ENCODE assay signal across 11 mouse cellular contexts in the genomic region with DNA sequence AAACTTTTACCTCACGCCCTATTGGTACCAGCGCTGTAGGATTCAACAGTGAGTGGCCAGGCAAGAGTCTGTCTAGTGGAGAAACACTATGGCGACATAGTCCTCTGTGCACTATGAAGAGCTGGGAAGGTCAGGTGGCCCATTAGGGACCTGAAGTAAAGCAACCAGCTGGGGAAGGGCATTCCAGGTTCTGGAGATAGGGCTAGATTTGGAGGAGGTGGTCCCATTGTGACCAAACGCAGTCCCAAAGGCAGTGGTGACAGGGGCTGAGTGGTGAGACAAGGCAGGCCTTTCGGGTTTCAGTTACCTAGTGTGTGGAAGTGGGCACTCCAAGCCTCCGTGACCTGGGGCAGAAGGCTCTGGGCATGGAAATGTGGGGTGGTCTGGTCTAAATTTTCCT. TPM values are rescaled to one million over a fixed set of nuclear protein-coding genes. Genes with fewer than 3 reads are reported as not detected.
DNase-seq lines count a peak whose midpoint lies in the region; ATAC-seq and TF ChIP-seq lines count a peak whose summit lies in the region.
"Had no signal": no experiment of that assay in that cellular context is flagged by ENCODE, and none has a peak within 500 bp of the region (broad histone marks: within the 10 kb centered on the region; RNA-seq: fewer than 3 reads in every experiment).

No protein-coding gene starts in this region.

- H3K4me3 ChIP-seq in heart, embryonic 14.5 days (ENCODE audit: control insufficient read depth in 1 of 2, insufficient read depth in 1 of 2, low read depth in 1 of 2, low read length in 2 of 2), result peak overlapping the region in 1 of 2 experiments; percentile 71; a peak in 2 of 4 replicates
- H3K4me3 ChIP-seq in C2C12 (ENCODE audit: insufficient read depth, poor library complexity, severe bottlenecking), result no peak overlapping the region
- peak overlapping the region; percentile 76 for H3K4me3 ChIP-seq in embryonic facial prominence, embryonic 13.5 days
- H3K4me3 ChIP-seq in liver, embryonic 13.5 days (replicated peaks), result peak overlapping the region; percentile 72; the same call in 1 of the 2 replicates

- H3K9me3 ChIP-seq in heart, embryonic 14.5 days (ENCODE audit: control insufficient read depth, low read length), result no peaks in the 10 kb centered on the region
- H3K9me3 ChIP-seq in embryonic facial prominence, embryonic 13.5 days, result no peaks in the 10 kb centered on the region
- H3K9me3 ChIP-seq in liver, embryonic 13.5 days (replicated peaks), result no peaks in the 10 kb centered on the region

- peak overlapping the region; percentile 84; the same call in 1 of the 2 replicates for H3K9ac ChIP-seq in heart, embryonic 14.5 days (ENCODE audit: low read length)
- peak overlapping the region; percentile 75; the same call in 1 of the 2 replicates for H3K9ac ChIP-seq in embryonic facial prominence, embryonic 13.5 days
- H3K9ac ChIP-seq in liver, embryonic 13.5 days, result no peak overlapping the region

- TF ChIP-seq CTCF in C2C12 (IDR thresholded peaks at IDR 0.05; ENCODE audit: control insufficient read depth, insufficient read depth, insufficient read length), result no peak

- H3K4me2 ChIP-seq in heart, embryonic 14.5 days (ENCODE audit: low read length), result peak overlapping the region; percentile 99
- peak overlapping the region; percentile 100 for H3K4me2 ChIP-seq in embryonic facial prominence, embryonic 13.5 days
- H3K4me2 ChIP-seq in liver, embryonic 13.5 days, result peak overlapping the region; percentile 99

- peak overlapping the region; percentile 2 for H3ac ChIP-seq in C2C12 (ENCODE audit: control insufficient read depth, insufficient read length, low read depth)

- H3K27me3 ChIP-seq in heart, embryonic 14.5 days (ENCODE audit: control insufficient read depth, insufficient read depth, low read length), result no peaks in the 10 kb centered on the region
- no peaks in the 10 kb centered on the region for H3K27me3 ChIP-seq in C2C12 (ENCODE audit: control insufficient read depth, insufficient read depth, insufficient read length)
- H3K27me3 ChIP-seq in embryonic facial prominence, embryonic 13.5 days, result no peaks in the 10 kb centered on the region
- H3K27me3 ChIP-seq in liver, embryonic 13.5 days, result no peaks in the 10 kb centered on the region

- 46% methylated on average over 6 of the region's 6 CpGs for WGBS in heart, embryonic 14.5 days
- WGBS in embryonic facial prominence, embryonic 13.5 days, result 54% methylated on average over 6 of the region's 6 CpGs
- WGBS in liver, embryonic 13.5 days (ENCODE audit: insufficient replicate concordance), result 65% methylated on average over 6 of the region's 6 CpGs

- no peaks in the 10 kb centered on the region for H3K79me3 ChIP-seq in C2C12 (ENCODE audit: low read depth)

- intact Hi-C loops in left cerebral cortex, postnatal 10 days (cut with DNase I), result no loop called here

- H3K4me1 ChIP-seq in heart, embryonic 14.5 days (ENCODE audit: control insufficient read depth in 2 of 2, insufficient read depth in 2 of 2, low read length in 2 of 2), result peaks cover 24% of the 10 kb centered on the region in 2 experiments
- peaks cover 29% of the 10 kb centered on the region for H3K4me1 ChIP-seq in embryonic facial prominence, embryonic 13.5 days
- H3K4me1 ChIP-seq in liver, embryonic 13.5 days (replicated peaks), result peaks cover 46% of the 10 kb centered on the region

- no peaks in the 10 kb centered on the region for H3K79me2 ChIP-seq in C2C12 (ENCODE audit: control insufficient read depth, insufficient read depth)

- H3K36me3 ChIP-seq in heart, embryonic 14.5 days (ENCODE audit: control insufficient read depth, insufficient read depth, low read length), result no peaks in the 10 kb centered on the region
- no peaks in the 10 kb centered on the region for H3K36me3 ChIP-seq in C2C12 (ENCODE audit: control insufficient read depth, insufficient read depth)
- H3K36me3 ChIP-seq in embryonic facial prominence, embryonic 13.5 days, result no peaks in the 10 kb centered on the region
- no peaks in the 10 kb centered on the region for H3K36me3 ChIP-seq in liver, embryonic 13.5 days

- no peak for DNase-seq in heart, adult 9 months (ENCODE audit: low spot score in 2 of 2)
- no peak for DNase-seq in liver, embryonic 13.5 days
- DNase-seq in Muller cell, postnatal 12 days (ENCODE audit: inconsistent ontology term), result no peak
- DNase-seq in left cerebral cortex, postnatal 10 days (ENCODE audit: extremely low spot score in 1 of 2, low spot score in 2 of 2), result no peak
- DNase-seq in frontal cortex, postnatal 36 days (ENCODE audit: low spot score in 2 of 2), result no peak
- DNase-seq: adrenal gland, adult 8-10 months; cerebellum, postnatal 10 days; kidney, adult 2 months had no signal

- no peak for ATAC-seq in heart, embryonic 14.5 days (ENCODE audit: insufficient number of reproducible peaks, insufficient read depth, low FRiP score, low read depth)
- ATAC-seq in embryonic facial prominence, embryonic 13.5 days (ENCODE audit: insufficient number of reproducible peaks, insufficient read depth, low FRiP score, low TSS enrichment, low read depth), result no peak
- no peak for ATAC-seq in liver, embryonic 13.5 days (ENCODE audit: low read depth)

- H3K27ac ChIP-seq in heart, embryonic 14.5 days (replicated peaks in 1 of 2; ENCODE audit: control insufficient read depth in 1 of 2, insufficient read depth in 1 of 2, low read depth in 2 of 2, low read length in 2 of 2), result peak overlapping the region; percentile 73 to 90; a peak in 3 of 4 replicates
- no peak overlapping the region for H3K27ac ChIP-seq in embryonic facial prominence, embryonic 13.5 days
- H3K27ac ChIP-seq in liver, embryonic 13.5 days, result no peak overlapping the region

TF ChIP-seq in C2C12, 6 proteins besides CTCF, POLR2A, EP300 and RAD21:
- TF ChIP-seq USF1 (IDR thresholded peaks at IDR 0.05; ENCODE audit: low read depth) (no peak), FOSL1 (IDR thresholded peaks at IDR 0.05; ENCODE audit: insufficient read depth, low read length, poor library complexity, severe bottlenecking) (no peak), MYOG (IDR thresholded peaks at IDR 0.05; ENCODE audit: control insufficient read depth, extremely low read depth, insufficient read length) (no peak), CEBPB (IDR thresholded peaks at IDR 0.05; ENCODE audit: low read depth) (no peak), MYOD1 (IDR thresholded peaks at IDR 0.05; ENCODE audit: control insufficient read depth, insufficient read length, low read depth) (no peak), MAX (IDR thresholded peaks at IDR 0.05) (no peak)

RNA-seq across cellular contexts. Expression of gene Macrod1, which starts 1.9 kb away (rescaled TPM):
- 50.5 and 53.0 TPM in 2 replicates for polyA plus RNA-seq in heart, embryonic 14.5 days (2014; fragmentation: Nextera tagmentation; extraction: Ambion mirVana)
- polyA plus RNA-seq in C2C12 (2012; fragmentation: generic; extraction: Trizol), result 8.3 TPM
- 7.1 and 9.0 TPM in 2 replicates for polyA plus RNA-seq in embryonic facial prominence, embryonic 13.5 days (2015; fragmentation: Nextera tagmentation; extraction: Ambion mirVana)
- 3.0 and 3.8 TPM in 2 replicates for polyA plus RNA-seq in liver, embryonic 13.5 days (2015; fragmentation: Nextera tagmentation; extraction: Ambion mirVana)
- total RNA-seq in left cerebral cortex, postnatal 10 days (2021), result 1 to 10 TPM; 8.0 to 8.9 TPM

RNA-seq across cellular contexts. Expression of gene Stip1, which starts 18.8 kb away (rescaled TPM):
- 174 and 175 TPM in 2 replicates for polyA plus RNA-seq in heart, embryonic 14.5 days (2014; fragmentation: Nextera tagmentation; extraction: Ambion mirVana)
- polyA plus RNA-seq in C2C12 (2012; fragmentation: generic; extraction: Trizol), result 309 TPM
- polyA plus RNA-seq in embryonic facial prominence, embryonic 13.5 days (2015; fragmentation: Nextera tagmentation; extraction: Ambion mirVana), result 211 and 240 TPM in 2 replicates
- 158 and 201 TPM in 2 replicates for polyA plus RNA-seq in liver, embryonic 13.5 days (2015; fragmentation: Nextera tagmentation; extraction: Ambion mirVana)
- 100 to 1,000 TPM; 136 TPM for total RNA-seq in left cerebral cortex, postnatal 10 days (2021)

RNA-seq across cellular contexts. Expression of gene Fermt3, which starts 39.3 kb away (rescaled TPM):
- polyA plus RNA-seq in heart, embryonic 14.5 days (2014; fragmentation: Nextera tagmentation; extraction: Ambion mirVana), result 5.2 and 6.6 TPM in 2 replicates
- polyA plus RNA-seq in C2C12 (2012; fragmentation: generic; extraction: Trizol), result 0.37 TPM
- polyA plus RNA-seq in embryonic facial prominence, embryonic 13.5 days (2015; fragmentation: Nextera tagmentation; extraction: Ambion mirVana), result 6.9 and 7.9 TPM in 2 replicates
- 106 and 107 TPM in 2 replicates for polyA plus RNA-seq in liver, embryonic 13.5 days (2015; fragmentation: Nextera tagmentation; extraction: Ambion mirVana)
- 1 to 10 TPM; 3.7 to 5.5 TPM for total RNA-seq in left cerebral cortex, postnatal 10 days (2021)

RNA-seq across cellular contexts. Expression of gene Flrt1, which starts 47.0 kb away (rescaled TPM):
- 1.4 and 1.5 TPM in 2 replicates for polyA plus RNA-seq in heart, embryonic 14.5 days (2014; fragmentation: Nextera tagmentation; extraction: Ambion mirVana)
- 0.08 TPM for polyA plus RNA-seq in C2C12 (2012; fragmentation: generic; extraction: Trizol)
- 13.0 and 13.6 TPM in 2 replicates for polyA plus RNA-seq in embryonic facial prominence, embryonic 13.5 days (2015; fragmentation: Nextera tagmentation; extraction: Ambion mirVana)
- 0.14 and 0.17 TPM in 2 replicates for polyA plus RNA-seq in liver, embryonic 13.5 days (2015; fragmentation: Nextera tagmentation; extraction: Ambion mirVana)
- total RNA-seq in left cerebral cortex, postnatal 10 days (2021), result 10 to 100 TPM; 23.0 to 26.0 TPM

Comparison
In these comparisons a context has a peak if more than half of its experiments do, and no peak if none do; other contexts are left out.
1. H3K27ac ChIP-seq: peak in heart, embryonic 14.5 days (2 of 2); none in embryonic facial prominence, embryonic 13.5 days (single experiment) and liver, embryonic 13.5 days (single experiment).
2. RNA of gene Fermt3, which starts 39.3 kb away (polyA plus RNA-seq): 106 to 107 TPM in liver, embryonic 13.5 days; 6.9 to 7.9 TPM in embryonic facial prominence, embryonic 13.5 days, 5.2 to 6.6 TPM in heart, embryonic 14.5 days and 0.37 TPM in C2C12 (single experiment); every median in the first group is over 10 times any median in the second.
3. Peak in every context shown above with its lines, with median percentiles within 50 percentile points of each other: H3K4me2 ChIP-seq.